Mouse (Mus musculus) left cerebral cortex, postnatal 4 days (tissue): ENCODE measurements at regions not wholly inside any gene's neighbourhood (a gene's known extent, or its start where the extent isn't known, plus 50 kb on each side); places are given as distances from the start of the nearest gene placed in this dataset.

ENCODE experiments used
- DNase-seq: peaks from one replicate; pipeline ENCODE4 v3.0.0-alpha.2; 2022
- intact Hi-C: fragments of 180-260 bp; cut with DNase I; formaldehyde crosslinking; loops from one replicate; pipeline ENCODE4 v1.15.1; 2025

DNA sequence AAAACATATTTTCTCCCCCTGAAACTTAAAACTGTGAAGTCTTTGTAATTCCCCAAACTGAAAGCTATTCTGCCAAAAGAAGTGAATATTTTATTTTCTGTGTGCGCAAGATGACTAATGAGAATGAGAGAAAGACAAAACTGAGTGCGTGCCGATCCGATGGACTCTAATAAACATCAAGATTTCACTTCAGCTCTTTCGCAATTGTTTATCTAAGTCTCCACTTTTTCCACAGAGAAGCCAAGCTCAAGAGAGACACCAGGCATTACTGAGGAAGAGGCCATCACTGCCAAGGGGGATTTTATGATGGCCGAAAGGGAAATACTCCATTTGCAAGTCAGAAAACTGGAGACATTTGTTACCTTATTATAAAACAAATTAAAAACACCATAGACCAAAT lies 55.0 kb upstream of the Uqcrfs1 start:
- intact Hi-C loops = no loop called here
- no peak for DNase-seq

DNA sequence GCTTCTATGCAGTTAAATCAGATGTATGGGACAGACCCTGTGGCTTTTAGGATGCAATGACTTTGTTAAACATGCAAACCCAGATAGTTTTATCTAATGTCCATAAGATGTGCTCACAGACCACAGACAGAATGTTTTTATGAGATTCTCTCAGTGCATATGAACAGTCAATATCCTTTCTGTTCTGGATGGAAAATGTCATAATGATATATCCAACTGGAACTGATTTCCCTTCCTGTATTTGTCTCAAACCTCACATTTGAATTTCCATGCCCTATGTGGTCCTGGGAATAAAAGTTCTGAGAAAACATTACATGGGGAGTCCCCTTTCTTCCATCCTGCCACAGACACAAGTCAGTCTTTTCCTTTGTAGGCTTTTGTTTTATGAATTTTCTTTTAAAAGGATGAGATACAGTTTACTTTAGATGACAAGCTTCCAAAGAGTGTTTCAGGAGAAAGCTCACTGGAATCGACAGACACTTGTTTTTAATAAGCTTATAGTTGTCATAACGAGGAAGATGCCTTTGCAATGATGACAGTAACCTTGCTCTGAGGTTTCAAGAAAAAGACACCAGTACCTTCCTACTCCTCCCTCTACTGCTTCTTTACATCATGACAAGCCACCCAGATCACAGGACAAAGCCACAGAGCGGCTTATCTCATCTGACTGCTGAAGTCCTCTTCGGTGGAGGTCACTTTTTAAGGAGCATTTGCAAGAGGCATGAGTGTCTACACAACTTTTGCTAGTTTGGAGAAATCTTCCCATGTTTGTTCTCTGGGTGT lies 55.7 kb upstream of the Uqcrfs1 start:
- intact Hi-C loops = no loop called here
- DNase-seq = no peak

DNA sequence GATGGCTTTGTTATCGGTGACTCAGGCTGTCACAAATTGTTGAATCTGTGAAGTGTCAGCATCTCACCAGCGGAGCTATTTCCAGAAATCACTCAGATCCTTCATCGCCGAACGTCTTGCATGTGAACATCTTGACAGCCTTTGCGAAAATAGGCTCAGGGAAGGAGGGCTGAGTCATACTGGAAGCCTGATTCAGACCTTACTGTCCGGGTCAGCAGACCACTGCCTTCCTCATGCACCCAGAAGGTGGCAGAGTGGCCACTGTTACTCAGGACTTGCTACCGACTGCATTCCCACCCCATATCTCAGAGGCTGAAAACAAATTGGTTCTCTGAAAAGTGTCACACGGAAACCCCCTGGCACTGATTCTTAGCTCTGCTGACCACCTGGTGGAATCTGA lies 55.9 kb upstream of the Dusp22 start:
- peak; percentile 12 for DNase-seq
- intact Hi-C loops = no loop called here

DNA sequence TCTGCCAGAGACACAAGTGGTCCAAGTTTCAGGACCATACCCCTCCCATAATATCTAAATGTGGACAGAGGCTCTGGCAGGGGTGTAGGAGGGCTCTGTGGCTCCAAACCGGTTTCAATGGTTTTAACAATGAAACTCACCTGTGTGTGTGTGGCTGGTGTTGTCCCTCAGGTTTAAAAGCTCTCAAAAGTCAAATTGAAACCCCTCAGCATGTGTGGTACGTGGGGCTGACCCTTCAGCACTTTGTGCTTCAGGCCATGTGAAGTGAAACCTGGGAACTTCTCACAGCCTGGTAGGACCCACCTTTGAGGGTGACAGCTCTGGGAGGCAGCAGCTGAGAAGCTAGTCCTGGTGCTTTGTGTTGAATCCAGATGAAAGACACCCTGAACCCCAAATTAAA lies 52.5 kb upstream of the Dusp22 start:
- intact Hi-C loops = no loop called here
- DNase-seq = no peak

DNA sequence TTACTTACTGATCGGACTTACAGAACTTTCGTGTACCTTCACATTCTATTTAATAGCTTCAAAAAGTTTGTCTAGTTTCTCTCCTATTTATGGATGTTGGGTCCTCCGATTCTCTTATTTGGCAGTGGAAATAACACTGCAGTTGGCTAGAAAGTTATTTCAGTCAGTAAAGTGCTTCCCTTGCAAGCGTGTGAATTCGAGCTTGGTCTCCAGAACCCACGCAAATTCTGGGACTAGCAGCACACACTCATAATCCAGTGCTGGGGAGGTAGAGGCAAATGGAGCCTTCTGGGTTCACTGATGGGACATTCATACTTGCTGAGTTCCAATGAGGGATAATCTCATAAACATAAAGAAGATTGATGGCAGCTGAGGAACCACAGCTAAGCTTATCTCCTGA lies 51.9 kb upstream of the Dusp22 start:
- DNase-seq = no peak
- intact Hi-C loops = no loop called here

DNA sequence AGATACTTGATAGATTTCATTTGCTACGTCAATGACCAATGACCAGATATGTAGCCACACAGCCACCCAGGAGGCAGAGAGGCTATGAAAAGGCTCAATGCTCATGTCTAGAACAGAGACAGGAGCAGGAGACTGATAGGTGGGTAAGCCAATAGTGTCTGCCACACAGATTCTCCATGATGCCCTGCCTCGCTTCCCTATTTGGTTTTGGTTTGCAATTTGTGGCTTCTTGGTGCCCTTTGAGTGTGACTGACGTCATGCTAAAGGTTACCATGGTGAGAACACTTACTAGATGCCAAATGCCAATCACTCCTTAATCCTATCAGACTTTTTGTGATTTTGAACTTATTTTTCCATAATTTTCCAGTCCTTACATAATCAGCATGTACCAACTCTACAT lies 50.0 kb upstream of the Dusp22 start:
- intact Hi-C loops = no loop called here

More for the DNA sequence above, 50.0 kb upstream of the Dusp22 start:
- no peak for DNase-seq
